Mouse (Mus musculus) right cerebral cortex, postnatal 10 days (tissue): Measurements from ENCODE around the gene Slc39a3.
"Not testable (repeated sequence)": the region's sequence is repeated elsewhere in the genome, so short reads cannot be mapped to it uniquely, and the experiment has no call there.

Source experiments
- DNase-seq, 2 experiments: peaks; one replicate each; pipeline ENCODE4 v3.0.0; 2021; ENCODE audit warnings: low spot score in 2 of 2

Slc39a3 gene

GRCm38 (mm10) chr10:81036988-81037580 lies at the start of gene Slc39a3:
Gene Slc39a3, minus strand, starts transcription at chr10:81037426.
- DNase-seq, result peak; percentile 99 to 100

GRCm38 (mm10) chr10:81087021-81087420 lies 49.8 kb upstream of the Slc39a3 start:
- no peak for DNase-seq

GRCm38 (mm10) chr10:81082168-81082960 lies 45.1 kb upstream of the Slc39a3 start:
- DNase-seq, result peak; percentile 76 to 79

GRCm38 (mm10) chr10:81080008-81080655 lies 42.9 kb upstream of the Slc39a3 start:
- DNase-seq, result no peak

- no peak for DNase-seq
These were observed 40.7 kb upstream of the Slc39a3 start for GRCm38 (mm10) chr10:81077916-81078315.

- DNase-seq, result no peak
These were observed 39.1 kb upstream of the Slc39a3 start for GRCm38 (mm10) chr10:81076356-81076755.

- DNase-seq, result no peak
These were observed 38.5 kb upstream of the Slc39a3 start for GRCm38 (mm10) chr10:81075734-81076133.

GRCm38 (mm10) chr10:81073464-81073863 lies 36.2 kb upstream of the Slc39a3 start:
- no peak for DNase-seq

GRCm38 (mm10) chr10:81072290-81072689 lies 35.1 kb upstream of the Slc39a3 start:
- DNase-seq, result no peak

- DNase-seq, result peak; percentile 99
These were observed 32.6 kb upstream of the Slc39a3 start, which contains the start of gene Thop1 for GRCm38 (mm10) chr10:81069836-81070235. Gene Thop1, plus strand, starts transcription at chr10:81070035.

- DNase-seq, result no peak
These were observed 31.5 kb upstream of the Slc39a3 start for GRCm38 (mm10) chr10:81068706-81069105.

GRCm38 (mm10) chr10:81064519-81064918 lies 27.3 kb upstream of the Slc39a3 start:
- DNase-seq, result not testable (repeated sequence)

- no peak for DNase-seq
These were observed 25.5 kb upstream of the Slc39a3 start for GRCm38 (mm10) chr10:81062710-81063109.

- DNase-seq, result peak; percentile 100
These were observed 22.6 kb upstream of the Slc39a3 start, which contains the start of gene Sgta for GRCm38 (mm10) chr10:81059603-81060543. Gene Sgta, minus strand, starts transcription at chr10:81060181.

- DNase-seq, result no peak
These were observed 21.7 kb upstream of the Slc39a3 start for GRCm38 (mm10) chr10:81058896-81059295.

GRCm38 (mm10) chr10:81057406-81058130 lies 20.3 kb upstream of the Slc39a3 start:
- DNase-seq, result no peak

- not testable (repeated sequence) for DNase-seq
These were observed 18.6 kb upstream of the Slc39a3 start for GRCm38 (mm10) chr10:81055802-81056340.

- DNase-seq, result no peak
These were observed 17.9 kb upstream of the Slc39a3 start for GRCm38 (mm10) chr10:81055169-81055568.

- DNase-seq, result no peak
These were observed 15.4 kb upstream of the Slc39a3 start for GRCm38 (mm10) chr10:81052577-81052976.

- DNase-seq, result no peak
These were observed 13.9 kb upstream of the Slc39a3 start for GRCm38 (mm10) chr10:81051133-81051532.
